Mouse (Mus musculus) E14TG2a.4 (cell line): ENCODE results near the gene Kirrel3.

Experiments
- H3K27me3 ChIP-seq: 2 replicates; pipeline ENCODE4 v1.6.1; 2014; ENCODE audit warnings: low read length, control low read depth; ENCODE audit not compliant: insufficient read depth
- H3K36me3 ChIP-seq: 2 replicates; pipeline ENCODE4 v1.6.1; 2014; ENCODE audit warnings: low read length, control low read depth; ENCODE audit not compliant: insufficient read depth
- H3K4me1 ChIP-seq: replicated peaks from 2 replicates; pipeline ENCODE4 v1.6.1; 2014; ENCODE audit warnings: low read depth, low read length, control low read depth
- H3K4me3 ChIP-seq: replicated peaks from 2 replicates; pipeline ENCODE4 v1.5.1; 2014; ENCODE audit warnings: mild to moderate bottlenecking, low read length
- H3K9me3 ChIP-seq: 2 replicates; pipeline ENCODE4 v1.6.1; 2014; ENCODE audit warnings: low read length, control low read depth
- CTCF ChIP-seq: conservative IDR thresholded peaks from 2 replicates; pipeline ENCODE4 v1.5.1; 2014; ENCODE audit warnings: low read length
- NANOG ChIP-seq: IDR thresholded peaks from 2 replicates; pipeline ENCODE4 v1.6.1; 2014; ENCODE audit warnings: borderline replicate concordance, low read length, mixed read lengths
- POU5F1 ChIP-seq: IDR thresholded peaks from 2 replicates; pipeline ENCODE4 v1.6.1; 2014; ENCODE audit warnings: low read length, borderline replicate concordance

Kirrel3 gene

GRCm38 (mm10) chr9:34962251-34962650 lies 476.6 kb downstream of the Kirrel3 start:
- no peaks in the 10 kb centered on the region for H3K9me3 ChIP-seq
- H3K27me3 ChIP-seq = peaks cover 15% of the 10 kb centered on the region; the same call in 1 of the 2 replicates
- H3K4me1 ChIP-seq = 0 out of 2 replicates have a peak, but pooled peaks cover 2% of the 10 kb centered on the region
- no peaks in the 10 kb centered on the region for H3K36me3 ChIP-seq
- H3K4me3 ChIP-seq = no peak overlapping the region
- TF ChIP-seq POU5F1 (no peak), NANOG (no peak), CTCF (no peak)

GRCm38 (mm10) chr9:34963593-34963992 lies 477.9 kb downstream of the Kirrel3 start:
- Histone ChIP-seq H3K4me3 (no peak overlapping the region), H3K4me1 (0 out of 2 replicates have a peak, but pooled peaks cover 2% of the 10 kb centered on the region), H3K27me3 (peaks cover 15% of the 10 kb centered on the region; the same call in 1 of the 2 replicates), H3K36me3 (no peaks in the 10 kb centered on the region), H3K9me3 (no peaks in the 10 kb centered on the region)
- TF ChIP-seq NANOG (no peak), POU5F1 (no peak), CTCF (no peak)

- H3K9me3 ChIP-seq = no peaks in the 10 kb centered on the region
- H3K36me3 ChIP-seq = no peaks in the 10 kb centered on the region
- H3K4me1 ChIP-seq = 0 out of 2 replicates have a peak, but pooled peaks cover 2% of the 10 kb centered on the region
- no peak overlapping the region for H3K4me3 ChIP-seq
- TF ChIP-seq NANOG = no peak
- TF ChIP-seq CTCF = no peak
- TF ChIP-seq POU5F1 = no peak
- peaks cover 15% of the 10 kb centered on the region; the same call in 1 of the 2 replicates for H3K27me3 ChIP-seq
These were observed 478.7 kb downstream of the Kirrel3 start for GRCm38 (mm10) chr9:34964172-34965040.

- Histone ChIP-seq H3K36me3 (no peaks in the 10 kb centered on the region), H3K27me3 (peaks cover 15% of the 10 kb centered on the region; the same call in 1 of the 2 replicates), H3K9me3 (no peaks in the 10 kb centered on the region), H3K4me3 (no peak overlapping the region), H3K4me1 (0 out of 2 replicates have a peak, but pooled peaks cover 6% of the 10 kb centered on the region)
- TF ChIP-seq POU5F1 = no peak
- no peak for TF ChIP-seq CTCF
These were observed 479.3 kb downstream of the Kirrel3 start for GRCm38 (mm10) chr9:34965041-34965415.

- H3K9me3 ChIP-seq = no peaks in the 10 kb centered on the region
- peaks cover 8% of the 10 kb centered on the region; the same call in 1 of the 2 replicates for H3K27me3 ChIP-seq
- 0 out of 2 replicates have a peak, but pooled peaks cover 5% of the 10 kb centered on the region for H3K4me1 ChIP-seq
- H3K36me3 ChIP-seq = no peaks in the 10 kb centered on the region
- H3K4me3 ChIP-seq = no peak overlapping the region
- TF ChIP-seq NANOG (no peak), CTCF (no peak), POU5F1 (no peak)
These were observed 482.1 kb downstream of the Kirrel3 start for GRCm38 (mm10) chr9:34967772-34968171.

- Histone ChIP-seq H3K27me3 (0 out of 2 replicates have a peak, but pooled peaks cover 2% of the 10 kb centered on the region), H3K4me3 (no peak overlapping the region), H3K4me1 (peaks cover 18% of the 10 kb centered on the region), H3K36me3 (no peaks in the 10 kb centered on the region), H3K9me3 (no peaks in the 10 kb centered on the region)
- TF ChIP-seq POU5F1 (no peak), NANOG (no peak), CTCF (no peak)
These were observed 484.3 kb downstream of the Kirrel3 start for GRCm38 (mm10) chr9:34969881-34970490.

GRCm38 (mm10) chr9:34974326-34974725 lies 488.6 kb downstream of the Kirrel3 start:
- H3K36me3 ChIP-seq = no peaks in the 10 kb centered on the region
- no peak overlapping the region for H3K4me3 ChIP-seq
- TF ChIP-seq NANOG = peak; percentile 37; the same call in 1 of the 2 replicates
- no peak for TF ChIP-seq POU5F1
- H3K9me3 ChIP-seq = no peaks in the 10 kb centered on the region
- peaks cover 23% of the 10 kb centered on the region for H3K4me1 ChIP-seq
- H3K27me3 ChIP-seq = peaks cover 6% of the 10 kb centered on the region; the same call in 1 of the 2 replicates

GRCm38 (mm10) chr9:34975245-34975644 lies 489.6 kb downstream of the Kirrel3 start:
- no peak overlapping the region for H3K4me3 ChIP-seq
- no peak for TF ChIP-seq CTCF
- no peak for TF ChIP-seq POU5F1
- TF ChIP-seq NANOG = no peak
- H3K27me3 ChIP-seq = peaks cover 6% of the 10 kb centered on the region; the same call in 1 of the 2 replicates
- H3K36me3 ChIP-seq = no peaks in the 10 kb centered on the region
- no peaks in the 10 kb centered on the region for H3K9me3 ChIP-seq
- H3K4me1 ChIP-seq = peaks cover 18% of the 10 kb centered on the region
